ENCODE assay signal across 8 mouse cellular contexts in the genomic region with DNA sequence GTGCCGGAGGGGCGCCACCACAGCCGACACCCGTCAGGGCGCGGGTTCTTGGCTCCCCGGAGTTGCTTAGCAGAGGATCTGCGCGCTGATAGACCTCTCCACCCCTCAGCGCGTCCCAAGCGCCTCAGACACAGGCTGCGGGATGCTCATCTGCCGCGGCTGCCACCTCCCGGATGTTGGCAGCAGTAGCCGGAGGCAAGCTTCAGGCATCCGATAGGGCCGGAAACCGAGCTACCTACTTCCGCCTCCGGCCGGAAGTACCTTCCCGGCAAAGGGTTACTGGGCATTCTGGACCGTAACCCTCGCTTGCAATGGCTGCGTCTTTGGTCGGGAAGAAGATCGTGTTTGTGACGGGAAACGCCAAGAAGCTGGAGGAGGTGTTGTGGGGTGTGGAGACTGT. TPM values are rescaled to one million over a fixed set of nuclear protein-coding genes. Genes with fewer than 3 reads are reported as not detected.
DNase-seq lines count a peak whose midpoint lies in the region; ATAC-seq lines count a peak whose summit lies in the region.

TSS of gene Itpa (plus strand) at position 52 of the 400 bp plus-strand sequence.

- peaks cover 2% of the 10 kb centered on the region; the same call in 1 of the 2 replicates for H3K36me3 ChIP-seq in hindbrain, embryonic 11.5 days (ENCODE audit: control insufficient read depth, insufficient read depth, low read length)

- H3K4me1 ChIP-seq in hindbrain, embryonic 11.5 days (replicated peaks; ENCODE audit: control insufficient read depth, insufficient read depth, low read length), result 0 out of 2 replicates have a peak, but pooled peaks cover 2% of the 10 kb centered on the region

- H3K27ac ChIP-seq in hindbrain, embryonic 11.5 days (ENCODE audit: low read depth, low read length), result peak within 1 kb of the TSS; percentile 51; the same call in 1 of the 2 replicates

- peak; percentile 89 for DNase-seq in Muller cell, postnatal 12 days (ENCODE audit: inconsistent ontology term)
- peak; percentile 88 for DNase-seq in cerebellum, adult 9-10 months
- DNase-seq in frontal cortex, adult 2 months (ENCODE audit: extremely low spot score in 1 of 2, low spot score in 1 of 2), result peak; percentile 81 to 89
- DNase-seq in hindbrain, embryonic 11.5 days (ENCODE audit: low spot score), result peak; percentile 90
- DNase-seq in layer of hippocampus, postnatal 14 days (ENCODE audit: low spot score in 2 of 2), result peak; percentile 84 to 87
- DNase-seq in lung, postnatal 14 days, result peak; percentile 83
- peak; percentile 75 for DNase-seq in retina, adult 2 months (ENCODE audit: low read depth, low spot score)
- DNase-seq in thymus, postnatal 36 days, result peak; percentile 84 to 88

- 1% methylated on average over 31 of the region's 31 CpGs for WGBS in hindbrain, embryonic 11.5 days

- no peaks in the 10 kb centered on the region for H3K9me3 ChIP-seq in hindbrain, embryonic 11.5 days (ENCODE audit: control insufficient read depth, low read length)

- H3K9ac ChIP-seq in hindbrain, embryonic 11.5 days (ENCODE audit: low read depth, low read length), result peak within 1 kb of the TSS; percentile 75

- peak; percentile 71 for ATAC-seq in hindbrain, embryonic 11.5 days (ENCODE audit: low FRiP score)

- H3K4me3 ChIP-seq in hindbrain, embryonic 11.5 days (ENCODE audit: low read depth, low read length), result peak within 1 kb of the TSS; percentile 71

- H3K27me3 ChIP-seq in hindbrain, embryonic 11.5 days (ENCODE audit: control insufficient read depth, insufficient read depth, low read length), result no peaks in the 10 kb centered on the region

- peak within 1 kb of the TSS; percentile 84 for H3K4me2 ChIP-seq in hindbrain, embryonic 11.5 days (replicated peaks; ENCODE audit: low read depth, low read length)

RNA-seq across cellular contexts. Expression of gene Itpa, which starts in this region (rescaled TPM):
- polyA plus RNA-seq in frontal cortex, adult 2 months (2012; rRNA removed), result 53.3 and 58.1 TPM in 2 replicates
- polyA plus RNA-seq in hindbrain, embryonic 11.5 days (2014; fragmentation: Nextera tagmentation; extraction: Ambion mirVana), result 132 and 137 TPM in 2 replicates
- 10 to 100 TPM; 37.4 to 39.9 TPM for total RNA-seq in layer of hippocampus, postnatal 14 days (2021)

Comparison
In these comparisons a context has a peak if more than half of its experiments do, and no peak if none do; other contexts are left out.
1. Peak in every context shown above with its lines: DNase-seq, ATAC-seq, H3K4me3 ChIP-seq and H3K27ac ChIP-seq.